Mouse (Mus musculus): ENCODE results near the gene Kbtbd7. TPM values are rescaled to one million over a fixed set of nuclear protein-coding genes. Genes with fewer than 3 reads are reported as not detected.
"Not testable (repeated sequence)": the region's sequence is repeated elsewhere in the genome, so short reads cannot be mapped to it uniquely, and the experiment has no call there.

Kbtbd7 gene
- polyA plus RNA-seq, 1 experiment from 2014 or later, result 22.9 TPM

DNA sequence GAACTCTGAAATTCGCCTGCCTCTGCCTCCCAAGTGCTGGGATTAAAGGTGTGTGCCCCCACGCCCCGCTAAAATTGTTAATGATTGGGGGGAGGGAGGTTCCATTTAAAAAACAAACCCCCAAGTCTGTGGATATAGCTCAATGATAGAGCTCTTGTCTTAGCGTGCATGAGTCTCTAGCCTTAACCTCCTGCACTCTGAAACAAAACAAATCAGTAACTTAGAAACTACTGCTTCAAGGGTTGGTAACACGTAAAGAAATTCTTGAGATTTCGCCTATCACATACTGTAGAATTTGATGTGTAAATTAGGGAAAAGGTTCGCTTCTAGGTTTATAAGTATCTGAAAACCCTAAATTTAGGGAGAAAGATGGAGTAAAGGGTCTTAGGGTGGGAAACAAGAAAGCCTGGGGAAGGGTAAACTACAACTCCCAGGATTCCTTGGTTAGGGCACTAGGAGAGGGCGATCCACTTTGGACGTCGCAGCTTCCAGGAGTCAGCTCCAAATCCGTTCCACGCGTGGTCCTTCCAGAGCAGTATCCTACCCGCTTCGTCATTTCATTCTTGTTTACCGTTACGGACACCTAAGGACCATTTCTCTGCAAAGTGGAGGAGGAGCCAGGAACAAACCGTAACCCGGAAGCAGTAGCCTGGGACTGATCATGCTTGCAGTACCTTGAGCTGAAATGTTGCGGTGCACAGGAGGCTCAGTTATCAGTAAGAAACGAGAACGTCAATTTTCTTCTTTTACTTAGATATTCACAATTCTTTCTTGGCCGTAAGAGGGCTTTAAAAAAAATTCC is 28.8 kb upstream of the Kbtbd7 start, which contains the start of gene Mtrf1:
Gene Mtrf1 (plus strand): TSS at position 452 of the 802 bp plus-strand sequence.
- H3K4me2 ChIP-seq (ENCODE audit: low read length), result peak within 1 kb of the TSS; percentile 54
- DNase-seq (ENCODE audit: low spot score) (peak; percentile 89), ATAC-seq (peak; percentile 96)
- H3K4me1 ChIP-seq (ENCODE audit: control insufficient read depth, insufficient read depth, low read length), result peaks cover 4% of the 10 kb centered on the region; the same call in 1 of the 2 replicates
- H3K4me3 ChIP-seq (ENCODE audit: low read depth, low read length), result peak within 1 kb of the TSS; percentile 49
- H3K9me3 ChIP-seq (replicated peaks; ENCODE audit: control insufficient read depth, low read length), result no peaks in the 10 kb centered on the region
- peak within 1 kb of the TSS; percentile 68 for H3K9ac ChIP-seq (ENCODE audit: low read length)
- 21% methylated on average over 23 of the region's 23 CpGs for WGBS
- peak within 1 kb of the TSS; percentile 83 for H3K27ac ChIP-seq (ENCODE audit: low read depth, low read length)
- no peaks in the 10 kb centered on the region for H3K27me3 ChIP-seq (replicated peaks; ENCODE audit: control insufficient read depth, insufficient read depth, low read length)
- H3K36me3 ChIP-seq (ENCODE audit: control insufficient read depth, insufficient read depth, low read length), result peaks cover 11% of the 10 kb centered on the region; the same call in 1 of the 2 replicates

DNA sequence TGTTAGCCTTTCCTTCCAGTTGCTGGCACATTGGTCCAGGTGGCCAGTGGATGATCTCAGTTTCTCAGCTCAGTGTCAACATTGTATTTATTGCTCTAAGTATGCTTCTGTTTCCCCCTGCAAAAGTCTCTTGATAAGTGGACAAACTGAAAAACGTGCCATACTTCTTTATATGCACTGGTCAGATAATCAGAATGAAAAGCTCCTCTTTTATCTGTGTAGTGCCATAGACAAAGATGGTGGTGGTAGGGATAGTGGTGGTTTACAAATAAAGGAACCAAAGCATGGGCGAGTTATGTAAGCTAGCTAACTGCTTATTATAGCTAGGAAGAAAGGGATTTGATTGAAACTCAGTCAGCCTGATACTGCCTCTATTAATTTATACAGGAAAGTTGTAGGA is 18.7 kb upstream of the Kbtbd7 start:
- Histone ChIP-seq H3K27ac (ENCODE audit: low read depth, low read length) (no peak overlapping the region), H3K9ac (ENCODE audit: low read length) (no peak overlapping the region), H3K36me3 (ENCODE audit: control insufficient read depth, insufficient read depth, low read length) (peaks cover 15% of the 10 kb centered on the region; the same call in 1 of the 2 replicates), H3K4me3 (ENCODE audit: low read depth, low read length) (no peak overlapping the region), H3K4me2 (ENCODE audit: low read length) (no peak overlapping the region), H3K9me3 (replicated peaks; ENCODE audit: control insufficient read depth, low read length) (no peaks in the 10 kb centered on the region), H3K27me3 (replicated peaks; ENCODE audit: control insufficient read depth, insufficient read depth, low read length) (no peaks in the 10 kb centered on the region), H3K4me1 (ENCODE audit: control insufficient read depth, insufficient read depth, low read length) (no peaks in the 10 kb centered on the region)
- WGBS, result 77% methylated on average over 2 of the region's 2 CpGs
- ATAC-seq (no peak), DNase-seq (ENCODE audit: low spot score) (no peak)

DNA sequence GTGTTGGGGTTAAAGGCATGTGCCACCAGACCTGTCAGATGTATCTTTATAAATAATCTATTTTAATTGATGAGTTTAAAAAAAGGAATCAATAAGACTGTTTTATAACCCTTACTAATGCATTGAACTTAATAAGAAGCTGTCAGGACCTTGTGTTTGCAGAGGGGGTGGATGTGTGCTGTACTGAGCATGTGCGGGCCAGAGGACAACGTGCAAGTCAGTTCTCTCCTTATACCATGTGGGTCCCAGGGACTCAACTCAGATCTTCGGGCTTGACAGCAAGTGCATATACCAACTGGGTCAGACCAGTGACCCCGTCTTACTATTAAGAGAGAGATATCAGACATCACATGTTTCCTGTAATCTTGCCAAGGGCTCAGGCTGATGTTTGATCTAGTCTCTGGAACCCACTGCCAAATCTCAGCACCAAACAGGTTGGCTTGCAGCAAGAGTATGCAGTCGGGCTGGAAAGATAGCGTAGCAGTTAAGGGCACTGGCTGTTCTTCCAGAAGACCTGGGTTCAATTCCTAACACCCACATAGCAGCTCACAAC is 17.0 kb upstream of the Kbtbd7 start:
- Histone ChIP-seq H3K27me3 (replicated peaks; ENCODE audit: control insufficient read depth, insufficient read depth, low read length) (no peaks in the 10 kb centered on the region), H3K27ac (ENCODE audit: low read depth, low read length) (no peak overlapping the region), H3K36me3 (ENCODE audit: control insufficient read depth, insufficient read depth, low read length) (peaks cover 19% of the 10 kb centered on the region; the same call in 1 of the 2 replicates), H3K4me2 (ENCODE audit: low read length) (no peak overlapping the region), H3K4me1 (ENCODE audit: control insufficient read depth, insufficient read depth, low read length) (no peaks in the 10 kb centered on the region), H3K9ac (ENCODE audit: low read length) (no peak overlapping the region), H3K4me3 (ENCODE audit: low read depth, low read length) (no peak overlapping the region), H3K9me3 (replicated peaks; ENCODE audit: control insufficient read depth, low read length) (no peaks in the 10 kb centered on the region)
- 93% methylated on average over 6 of the region's 6 CpGs for WGBS
- DNase-seq (ENCODE audit: low spot score) (no peak), ATAC-seq (no peak)

DNA sequence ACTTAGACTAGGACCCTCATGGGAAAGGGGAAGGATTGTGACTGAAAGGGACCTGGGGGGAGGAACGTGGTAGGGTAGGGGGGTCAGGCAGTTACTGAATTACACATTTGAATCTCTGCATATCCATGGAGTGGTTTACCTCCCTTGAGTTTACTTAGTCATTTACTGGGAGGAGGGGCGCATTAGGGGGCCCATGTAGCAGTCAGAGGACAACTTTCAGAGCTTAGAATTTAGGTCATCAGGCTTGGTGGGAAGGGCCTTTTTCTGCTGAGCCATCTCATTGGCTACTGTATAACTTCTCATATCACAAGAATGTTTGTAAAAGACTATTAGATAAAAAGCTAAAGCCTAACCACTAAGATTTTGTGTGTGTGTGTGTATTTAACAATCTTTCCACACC is 15.6 kb upstream of the Kbtbd7 start:
- Histone ChIP-seq H3K27ac (ENCODE audit: low read depth, low read length) (no peak overlapping the region), H3K4me2 (ENCODE audit: low read length) (no peak overlapping the region), H3K9me3 (replicated peaks; ENCODE audit: control insufficient read depth, low read length) (no peaks in the 10 kb centered on the region), H3K36me3 (ENCODE audit: control insufficient read depth, insufficient read depth, low read length) (peaks cover 19% of the 10 kb centered on the region; the same call in 1 of the 2 replicates), H3K9ac (ENCODE audit: low read length) (no peak overlapping the region), H3K4me3 (ENCODE audit: low read depth, low read length) (no peak overlapping the region), H3K27me3 (replicated peaks; ENCODE audit: control insufficient read depth, insufficient read depth, low read length) (no peaks in the 10 kb centered on the region), H3K4me1 (ENCODE audit: control insufficient read depth, insufficient read depth, low read length) (no peaks in the 10 kb centered on the region)
- DNase-seq (ENCODE audit: low spot score) (no peak), ATAC-seq (no peak)
- 78% methylated on average over 2 of the region's 2 CpGs for WGBS

DNA sequence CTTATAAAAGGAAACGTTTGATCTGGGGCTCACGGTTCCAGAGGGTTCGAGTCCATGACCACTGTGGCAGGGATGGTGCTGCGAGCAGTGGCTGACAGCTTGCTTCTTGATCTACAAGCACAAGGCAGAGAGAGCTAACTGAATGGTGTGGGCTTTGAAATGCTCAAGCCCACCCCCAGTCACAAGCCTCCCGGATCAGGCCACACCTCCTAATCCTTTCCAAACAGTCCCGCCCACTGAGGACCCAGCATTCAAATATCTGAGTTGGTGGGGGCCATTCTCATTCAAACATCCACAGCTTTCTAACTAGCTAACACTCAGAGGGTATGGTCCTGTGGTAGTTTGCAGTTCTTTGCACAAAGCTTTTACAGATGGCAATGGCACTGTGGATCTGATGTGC is 13.2 kb upstream of the Kbtbd7 start:
- no peak for ATAC-seq
- H3K27me3 ChIP-seq (replicated peaks; ENCODE audit: control insufficient read depth, insufficient read depth, low read length), result no peaks in the 10 kb centered on the region
- no peak overlapping the region for H3K27ac ChIP-seq (ENCODE audit: low read depth, low read length)
- no peak for DNase-seq (ENCODE audit: low spot score)
- H3K9me3 ChIP-seq (replicated peaks; ENCODE audit: control insufficient read depth, low read length), result no peaks in the 10 kb centered on the region
- no peak overlapping the region for H3K4me3 ChIP-seq (ENCODE audit: low read depth, low read length)
- WGBS, result 85% methylated on average over 6 of the region's 6 CpGs
- no peak overlapping the region for H3K9ac ChIP-seq (ENCODE audit: low read length)
- no peak overlapping the region for H3K4me2 ChIP-seq (ENCODE audit: low read length)
- peaks cover 9% of the 10 kb centered on the region; the same call in 1 of the 2 replicates for H3K36me3 ChIP-seq (ENCODE audit: control insufficient read depth, insufficient read depth, low read length)
- no peaks in the 10 kb centered on the region for H3K4me1 ChIP-seq (ENCODE audit: control insufficient read depth, insufficient read depth, low read length)

DNA sequence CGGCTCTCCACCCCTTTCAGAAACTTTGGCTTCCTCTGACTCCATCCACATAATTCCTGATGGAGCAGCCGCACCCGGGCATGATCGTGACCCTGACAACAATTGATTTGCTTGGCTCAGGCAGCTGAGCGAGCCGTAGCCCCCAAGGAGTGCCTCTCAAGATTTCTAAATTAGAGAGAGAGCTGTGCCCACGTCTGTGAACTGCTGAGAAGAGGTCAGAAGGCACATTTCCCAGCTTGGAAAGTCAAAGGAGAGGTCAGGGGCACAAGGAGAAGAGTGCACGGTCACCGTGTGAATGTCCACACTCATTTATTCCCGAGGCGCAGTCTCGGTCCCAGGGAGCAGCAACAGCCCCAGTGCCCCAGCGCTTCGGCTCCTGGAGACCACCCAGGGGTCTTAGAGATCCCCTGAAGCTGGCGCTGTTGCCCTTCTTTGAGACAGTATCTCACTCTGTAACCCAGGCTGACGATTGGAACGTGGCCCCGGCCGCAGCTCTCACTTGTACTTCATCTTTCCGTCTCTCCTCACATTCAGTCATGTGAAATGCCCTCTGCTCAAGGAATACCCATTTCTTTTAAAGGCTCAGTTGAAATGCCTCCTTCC is 6.1 kb upstream of the Kbtbd7 start:
- Histone ChIP-seq H3K27me3 (replicated peaks; ENCODE audit: control insufficient read depth, insufficient read depth, low read length) (no peaks in the 10 kb centered on the region), H3K9me3 (replicated peaks; ENCODE audit: control insufficient read depth, low read length) (no peaks in the 10 kb centered on the region), H3K9ac (ENCODE audit: low read length) (no peak overlapping the region), H3K4me3 (ENCODE audit: low read depth, low read length) (no peak overlapping the region), H3K4me2 (ENCODE audit: low read length) (no peak overlapping the region), H3K27ac (ENCODE audit: low read depth, low read length) (no peak overlapping the region), H3K4me1 (ENCODE audit: control insufficient read depth, insufficient read depth, low read length) (no peaks in the 10 kb centered on the region), H3K36me3 (ENCODE audit: control insufficient read depth, insufficient read depth, low read length) (peaks cover 8% of the 10 kb centered on the region; the same call in 1 of the 2 replicates)
- DNase-seq (ENCODE audit: low spot score), result no peak
- WGBS, result 73% methylated on average over 20 of the region's 20 CpGs
- ATAC-seq, result 0 out of 2 replicates have a peak, but pooled peaks have one; percentile 29

DNA sequence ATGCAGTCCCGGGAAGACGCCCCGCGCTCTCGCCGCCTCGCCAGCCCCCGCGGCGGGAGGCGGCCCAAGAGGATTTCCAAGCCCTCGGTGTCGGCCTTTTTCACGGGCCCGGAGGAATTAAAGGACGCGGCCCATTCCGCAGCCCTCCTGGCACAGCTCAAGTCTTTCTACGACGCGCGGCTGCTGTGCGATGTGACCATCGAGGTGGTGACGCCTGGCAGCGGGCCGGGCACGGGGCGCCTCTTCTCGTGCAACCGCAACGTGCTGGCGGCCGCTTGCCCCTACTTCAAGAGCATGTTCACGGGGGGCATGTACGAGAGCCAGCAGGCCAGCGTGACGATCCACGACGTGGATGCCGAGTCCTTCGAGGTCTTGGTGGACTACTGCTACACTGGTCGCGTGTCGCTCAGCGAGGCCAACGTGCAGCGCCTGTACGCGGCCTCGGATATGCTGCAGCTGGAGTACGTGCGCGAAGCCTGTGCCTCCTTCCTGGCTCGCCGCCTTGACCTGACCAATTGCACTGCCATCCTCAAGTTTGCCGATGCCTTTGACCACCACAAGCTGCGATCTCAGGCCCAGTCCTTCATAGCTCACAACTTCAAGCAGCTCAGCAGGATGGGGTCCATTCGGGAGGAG is 537 bp downstream of the Kbtbd7 start:
- peak overlapping the region; percentile 51 for H3K4me3 ChIP-seq (ENCODE audit: low read depth, low read length)
- H3K36me3 ChIP-seq (ENCODE audit: control insufficient read depth, insufficient read depth, low read length); H3K4me1 ChIP-seq (ENCODE audit: control insufficient read depth, insufficient read depth, low read length); DNase-seq (ENCODE audit: low spot score); H3K27me3 ChIP-seq (replicated peaks; ENCODE audit: control insufficient read depth, insufficient read depth, low read length); H3K9me3 ChIP-seq (replicated peaks; ENCODE audit: control insufficient read depth, low read length): not testable (repeated sequence)
- H3K9ac ChIP-seq (ENCODE audit: low read length), result peak overlapping the region; percentile 70
- peak overlapping the region; percentile 78; the same call in 1 of the 2 replicates for H3K27ac ChIP-seq (ENCODE audit: low read depth, low read length)
- peak; percentile 58 for ATAC-seq
- peak overlapping the region; percentile 43 for H3K4me2 ChIP-seq (ENCODE audit: low read length)
- 85% methylated on average over 4 of the region's 59 CpGs for WGBS

DNA sequence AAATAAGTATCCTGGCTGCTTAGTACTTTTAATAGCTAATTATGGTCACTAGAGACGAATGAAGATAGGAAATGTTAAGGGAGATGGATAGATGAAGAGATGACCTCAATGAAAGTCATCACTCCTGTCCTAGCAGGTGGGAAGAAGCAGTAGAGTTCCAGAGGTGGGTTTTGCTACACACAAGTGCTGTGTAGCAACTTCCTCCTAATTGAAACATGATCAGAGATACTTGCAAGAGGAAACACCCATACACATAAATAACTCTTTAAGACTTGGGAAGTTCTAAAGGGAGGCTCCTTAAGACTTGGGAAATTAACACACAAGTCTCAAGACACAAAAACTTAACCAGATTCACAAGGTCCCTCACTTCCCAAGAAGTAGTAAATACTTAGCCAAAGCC is 7.8 kb downstream of the Kbtbd7 start:
- no peak for ATAC-seq

More for the DNA sequence above, 7.8 kb downstream of the Kbtbd7 start:
- DNase-seq (ENCODE audit: low spot score), result no peak
- WGBS, result 92% methylated on average over 1 of the region's 1 CpGs
- Histone ChIP-seq H3K9me3 (replicated peaks; ENCODE audit: control insufficient read depth, low read length) (no peaks in the 10 kb centered on the region), H3K4me2 (ENCODE audit: low read length) (no peak overlapping the region), H3K27ac (ENCODE audit: low read depth, low read length) (no peak overlapping the region), H3K4me1 (ENCODE audit: control insufficient read depth, insufficient read depth, low read length) (no peaks in the 10 kb centered on the region), H3K9ac (ENCODE audit: low read length) (no peak overlapping the region), H3K4me3 (ENCODE audit: low read depth, low read length) (no peak overlapping the region), H3K27me3 (replicated peaks; ENCODE audit: control insufficient read depth, insufficient read depth, low read length) (no peaks in the 10 kb centered on the region), H3K36me3 (ENCODE audit: control insufficient read depth, insufficient read depth, low read length) (no peaks in the 10 kb centered on the region)

Data from forebrain, embryonic 14.5 days (tissue).